Mouse (Mus musculus) cortical plate, adult 2 months (tissue): ENCODE data around the gene Zbtb4. TPM values are rescaled to one million over a fixed set of nuclear protein-coding genes. Genes with fewer than 3 reads are reported as not detected.

Experiments used
- H3K27ac ChIP-seq: fragments of 200-500 bp; 2 replicates; pipeline ENCODE4 v1.5.1; 2012; ENCODE audit warnings: low read length, control low read depth, inconsistent platforms; ENCODE audit not compliant: insufficient read depth
- H3K4me1 ChIP-seq: fragments of 200-500 bp; 2 replicates; pipeline ENCODE4 v1.6.1; 2011; ENCODE audit warnings: low read length; ENCODE audit not compliant: control insufficient read depth, insufficient read depth
- H3K4me3 ChIP-seq: fragments of 200-500 bp; 2 replicates; pipeline ENCODE4 v1.5.1; 2011; ENCODE audit warnings: mild to moderate bottlenecking, low read length, control low read depth; ENCODE audit not compliant: insufficient read depth
- CTCF ChIP-seq: fragments of 200-500 bp; IDR thresholded peaks from 2 replicates; pipeline ENCODE4 v1.5.1; 2011; ENCODE audit warnings: mild to moderate bottlenecking, control low read depth, low read length; ENCODE audit not compliant: insufficient read depth; ENCODE audit errors: extremely low read depth
- POLR2A ChIP-seq: fragments of 200-500 bp; IDR thresholded peaks from 2 replicates; pipeline ENCODE4 v1.6.1; 2011; ENCODE audit warnings: mild to moderate bottlenecking, low read length, control low read depth; ENCODE audit not compliant: insufficient read depth; ENCODE audit errors: extremely low read depth
- polyA plus RNA-seq: library from polyadenylated mRNA; depleted of rRNA; stranded (reverse); fragments of >200 nt; gene quantifications from 2 replicates; pipeline ENCODE4 v1.2.3, GENCODE M21; 2012

Gene Zbtb4
- polyA plus RNA-seq, 1 experiment: 56.7 TPM

DNA sequence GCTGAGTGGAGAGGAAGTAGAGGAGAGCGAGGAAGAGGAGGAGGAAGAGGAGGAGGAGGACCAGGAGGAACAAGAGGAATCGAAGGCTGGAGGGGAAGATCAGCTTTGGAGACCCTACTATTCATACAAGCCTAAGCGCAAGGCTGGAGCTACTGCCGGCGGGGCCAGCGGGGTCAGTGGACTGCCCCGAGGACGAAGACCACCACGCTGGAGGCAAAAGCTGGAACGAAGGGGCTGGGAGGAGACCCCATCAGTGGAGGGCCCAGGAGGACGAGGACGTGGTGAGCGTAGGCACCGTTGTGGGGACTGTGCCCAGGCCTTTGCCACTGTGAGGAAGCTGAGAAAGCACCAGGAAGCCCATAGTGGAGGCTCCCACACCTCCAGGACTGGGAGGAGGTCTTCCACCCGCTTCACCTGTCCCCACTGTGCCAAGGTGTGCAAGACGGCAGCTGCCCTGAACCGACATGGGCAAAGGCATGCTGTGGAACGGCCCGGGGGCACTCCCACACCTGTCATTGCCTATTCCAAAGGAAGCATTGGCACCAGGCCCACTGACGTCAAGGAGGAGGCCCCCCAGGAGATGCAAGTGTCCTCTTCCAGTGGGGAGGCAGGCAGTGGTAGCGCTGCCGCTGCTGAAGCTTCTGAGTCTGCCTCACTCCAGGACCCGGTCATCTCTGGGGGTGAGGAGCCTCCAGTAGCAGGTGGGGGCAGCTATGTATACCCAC lies 12.7 kb downstream of the Zbtb4 start:
- TF ChIP-seq CTCF (no peak), POLR2A (no peak)
- Histone ChIP-seq H3K4me3 (no peak overlapping the region), H3K4me1 (no peaks in the 10 kb centered on the region), H3K27ac (no peak overlapping the region)

DNA sequence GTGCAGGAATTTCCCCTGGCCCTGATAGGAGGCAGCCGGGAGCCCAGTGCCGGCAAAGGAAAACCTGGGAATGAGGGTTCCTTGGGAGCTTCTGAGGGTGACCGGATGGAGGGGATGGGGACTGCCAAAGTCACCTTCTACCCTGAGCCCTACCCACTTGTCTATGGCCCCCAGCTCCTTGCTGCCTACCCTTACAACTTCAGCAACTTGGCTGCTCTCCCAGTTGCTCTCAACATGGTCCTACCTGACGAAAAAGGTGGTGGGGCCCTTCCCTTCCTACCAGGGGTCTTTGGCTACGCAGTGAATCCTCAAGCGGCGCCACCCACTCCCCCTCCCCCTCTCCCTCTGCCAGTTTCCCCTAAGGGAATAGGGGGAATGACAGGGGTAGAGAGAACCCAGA lies 13.3 kb downstream of the Zbtb4 start:
- H3K27ac ChIP-seq: no peak overlapping the region
- no peaks in the 10 kb centered on the region for H3K4me1 ChIP-seq
- TF ChIP-seq CTCF: no peak
- no peak for TF ChIP-seq POLR2A
- no peak overlapping the region for H3K4me3 ChIP-seq

DNA sequence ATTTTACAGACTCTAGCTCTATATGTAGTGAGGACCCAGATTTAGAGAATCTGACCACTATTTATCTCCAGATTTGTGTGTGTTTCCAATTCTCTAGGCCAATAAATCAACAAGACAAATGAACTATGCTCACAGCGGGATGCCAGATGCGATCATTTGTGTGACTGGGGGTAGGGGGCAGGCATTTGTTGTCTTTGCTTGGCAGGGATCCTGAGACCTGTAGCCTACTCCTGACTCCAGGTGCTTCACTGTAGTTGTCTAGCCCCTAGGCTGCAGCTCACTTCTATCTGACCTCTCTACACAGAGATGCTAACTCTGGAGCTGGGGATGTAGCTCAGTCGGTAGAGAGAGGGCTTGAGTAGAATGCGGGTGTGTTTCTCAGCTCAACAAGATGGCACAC lies 16.1 kb downstream of the Zbtb4 start:
- Histone ChIP-seq H3K27ac (no peak overlapping the region), H3K4me1 (no peaks in the 10 kb centered on the region)
- no peak for TF ChIP-seq CTCF
- no peak for TF ChIP-seq POLR2A

DNA sequence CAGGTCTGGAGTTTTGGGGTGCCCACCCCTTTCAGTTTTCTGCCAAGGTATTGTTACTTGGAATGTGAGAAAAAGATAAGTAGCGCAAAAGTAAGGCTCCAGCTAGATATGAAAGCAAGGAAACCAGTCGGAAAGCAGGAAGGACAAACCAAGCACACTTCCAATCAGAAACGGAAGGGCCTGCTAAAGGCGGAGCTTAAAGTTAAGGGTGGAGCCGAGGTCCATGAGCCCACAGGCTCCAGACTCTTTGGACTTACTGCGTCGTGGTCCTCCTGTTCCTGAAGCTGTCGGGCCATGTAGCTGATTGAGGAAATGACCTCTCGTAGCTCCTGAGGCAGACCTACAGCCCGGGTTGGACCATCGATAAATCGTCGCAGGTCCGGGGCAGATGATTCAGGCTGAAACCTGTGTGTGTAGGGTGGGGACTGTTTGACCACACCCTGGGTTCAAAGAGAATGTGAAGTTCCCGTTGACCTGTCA lies 19.1 kb downstream of the Zbtb4 start:
- no peak overlapping the region for H3K27ac ChIP-seq
- no peak overlapping the region for H3K4me3 ChIP-seq
- no peaks in the 10 kb centered on the region for H3K4me1 ChIP-seq
- TF ChIP-seq CTCF (no peak), POLR2A (peak; percentile 28; the same call in 1 of the 2 replicates)

More for the DNA sequence above, 16.1 kb downstream of the Zbtb4 start:
- no peak overlapping the region for H3K4me3 ChIP-seq

DNA sequence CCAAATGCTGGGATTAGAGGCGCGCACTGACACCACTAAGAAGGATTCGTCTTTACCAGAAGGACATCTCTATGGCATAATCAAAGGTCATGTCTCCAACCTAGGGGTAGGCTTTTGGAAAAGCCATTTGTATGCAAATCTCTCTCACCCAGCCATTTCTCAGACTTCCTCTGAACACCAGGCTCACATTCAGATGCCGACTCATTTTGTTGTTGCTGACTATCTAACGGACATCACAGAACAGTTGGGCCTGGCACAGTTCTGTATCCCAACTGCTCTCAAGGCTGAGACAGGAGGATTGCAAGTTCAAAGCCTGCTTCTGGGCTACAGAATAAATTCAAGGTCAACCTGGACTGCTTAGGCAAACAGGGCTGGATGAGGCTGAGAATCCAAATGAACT lies 21.6 kb downstream of the Zbtb4 start:
- no peak overlapping the region for H3K4me3 ChIP-seq
- no peak overlapping the region for H3K27ac ChIP-seq
- no peak for TF ChIP-seq POLR2A
- no peak for TF ChIP-seq CTCF
- H3K4me1 ChIP-seq: no peaks in the 10 kb centered on the region; the same call in 1 of the 2 replicates

DNA sequence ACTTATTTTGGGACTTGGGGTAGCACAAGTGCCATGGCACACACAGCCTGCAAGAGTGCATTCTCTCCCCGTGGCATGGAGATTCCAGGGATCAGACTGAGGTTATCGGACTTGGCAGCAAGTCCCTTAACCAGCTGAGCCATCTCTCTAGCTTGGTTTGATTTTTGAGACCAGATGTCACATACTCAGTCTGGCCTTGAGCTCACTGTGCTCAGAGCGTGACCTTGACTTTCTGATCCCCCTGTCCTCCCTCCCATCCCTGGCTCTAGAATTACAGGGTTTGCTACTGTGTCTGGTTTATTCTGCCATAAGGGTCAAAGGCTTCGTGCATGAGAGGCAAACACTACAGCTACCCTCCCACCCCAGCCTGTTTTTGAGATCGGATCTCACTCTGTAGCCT lies 23.7 kb downstream of the Zbtb4 start:
- H3K4me1 ChIP-seq: no peaks in the 10 kb centered on the region; the same call in 1 of the 2 replicates
- no peak overlapping the region for H3K27ac ChIP-seq
- TF ChIP-seq CTCF: no peak
- no peak for TF ChIP-seq POLR2A
- no peak overlapping the region for H3K4me3 ChIP-seq

DNA sequence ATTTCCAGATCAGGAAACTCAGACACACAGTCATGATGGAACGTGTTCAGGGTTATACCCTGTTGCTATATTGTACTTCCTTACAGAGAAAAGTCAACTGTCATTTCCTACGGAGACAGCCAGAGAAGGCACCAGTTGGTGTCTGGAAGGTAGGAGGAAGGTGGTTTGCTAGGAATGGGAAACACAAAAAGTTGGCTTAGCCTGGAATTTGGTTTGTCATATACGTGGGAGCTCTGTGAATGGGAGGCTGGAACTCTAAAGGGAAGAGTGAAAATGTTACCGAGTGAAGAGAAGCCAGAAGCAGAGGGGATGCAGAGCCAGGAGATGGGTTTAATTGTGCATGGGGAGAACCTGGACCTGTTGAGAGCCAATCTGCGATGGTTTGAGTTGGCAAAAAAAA lies 25.7 kb downstream of the Zbtb4 start:
- Histone ChIP-seq H3K27ac (no peak overlapping the region), H3K4me3 (no peak overlapping the region), H3K4me1 (no peaks in the 10 kb centered on the region; the same call in 1 of the 2 replicates)
- TF ChIP-seq CTCF (no peak), POLR2A (no peak)

DNA sequence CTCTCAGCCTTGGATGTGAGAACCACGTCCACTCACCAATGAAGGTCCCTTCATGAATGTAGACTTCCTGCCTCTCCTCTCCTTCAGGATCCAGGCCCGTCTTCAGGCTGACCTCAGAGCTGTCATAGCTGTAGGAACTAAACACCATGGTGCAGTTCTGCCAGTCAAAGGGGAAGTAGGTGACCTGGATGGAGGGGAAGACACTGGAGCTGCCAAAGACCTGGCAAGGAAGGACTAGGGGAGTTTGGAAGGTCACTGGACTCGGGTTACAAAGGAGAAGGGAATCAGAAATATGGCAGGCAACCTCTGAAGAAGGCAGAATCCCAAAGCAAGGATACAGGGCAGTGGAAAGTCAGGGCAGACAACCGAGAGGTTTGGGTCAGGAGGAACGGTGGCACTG lies 27.7 kb downstream of the Zbtb4 start:
- no peak overlapping the region for H3K27ac ChIP-seq
- H3K4me1 ChIP-seq: no peaks in the 10 kb centered on the region; the same call in 1 of the 2 replicates
- no peak overlapping the region for H3K4me3 ChIP-seq
- TF ChIP-seq POLR2A: no peak
- no peak for TF ChIP-seq CTCF

DNA sequence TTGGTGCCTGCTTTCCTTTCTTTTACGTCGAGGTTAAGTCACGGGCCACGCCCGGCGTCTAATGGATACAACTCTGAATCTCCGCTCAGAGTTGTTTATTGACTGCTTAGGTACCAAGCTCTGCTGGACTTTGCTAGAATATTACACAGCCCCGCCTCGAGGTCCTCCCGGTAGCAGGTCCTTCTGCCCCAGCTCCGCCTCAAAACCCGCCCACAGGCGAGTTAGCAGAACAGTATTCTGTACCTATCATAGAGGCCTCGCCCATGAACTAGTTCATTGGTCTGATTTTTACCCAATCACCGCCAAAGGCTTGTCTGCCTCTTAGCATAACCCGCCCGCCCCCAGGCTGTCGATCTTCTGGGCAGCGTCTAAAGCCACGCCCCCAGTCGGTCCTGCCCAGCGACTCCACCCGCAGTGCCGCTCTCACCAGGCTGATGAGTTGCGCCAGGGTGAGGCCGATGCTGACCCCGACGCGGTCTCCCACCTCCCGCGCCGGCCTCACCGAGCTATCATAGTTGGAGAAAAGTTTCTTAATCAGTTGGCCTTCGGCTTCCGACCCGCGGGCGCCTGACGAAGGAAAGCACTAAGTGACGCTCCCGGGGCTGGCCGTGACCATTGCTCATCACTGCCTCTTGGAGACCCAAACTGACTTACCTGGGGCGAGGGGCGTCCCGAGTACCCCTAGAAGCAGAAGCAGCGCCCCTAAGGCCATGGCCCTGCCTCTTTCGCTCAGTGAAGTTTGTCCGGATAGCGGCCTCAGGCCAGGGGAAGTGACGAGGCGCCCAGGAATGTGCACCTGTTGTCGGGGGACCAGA lies 29.7 kb downstream of the Zbtb4 start, which contains the start of gene Chrnb1:
Gene Chrnb1, minus strand, starts transcription at position 776 of the 815 bp plus-strand sequence.
- Histone ChIP-seq H3K4me1 (no peaks in the 10 kb centered on the region; the same call in 1 of the 2 replicates), H3K27ac (no peak within 1 kb of the TSS), H3K4me3 (peak within 1 kb of the TSS; percentile 36)
- TF ChIP-seq POLR2A (no peak), CTCF (no peak)

DNA sequence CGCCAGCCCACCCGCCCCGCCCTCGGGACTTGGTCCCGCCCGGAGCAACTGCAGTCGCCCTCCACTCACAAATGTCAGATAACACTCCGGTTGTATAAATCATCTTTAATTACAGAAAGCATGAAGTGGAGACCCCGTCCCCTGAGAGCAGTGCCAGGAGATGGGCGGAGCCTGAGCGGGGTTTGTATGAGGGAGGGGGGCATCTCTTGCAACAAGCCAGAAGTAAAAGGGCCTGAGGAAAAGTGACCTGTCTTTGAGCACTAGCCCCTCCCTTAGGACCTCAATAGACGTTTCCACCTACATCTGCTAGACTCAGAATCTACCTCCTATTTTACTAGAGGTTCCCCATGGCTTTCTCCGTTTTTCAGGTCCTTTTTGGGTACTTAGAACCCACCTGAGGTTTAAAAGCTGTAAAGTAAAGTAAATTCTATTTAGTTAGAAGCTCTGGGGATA lies 30.3 kb downstream of the Zbtb4 start:
- TF ChIP-seq POLR2A (no peak), CTCF (no peak)
- H3K27ac ChIP-seq: no peak overlapping the region
- H3K4me1 ChIP-seq: no peaks in the 10 kb centered on the region; the same call in 1 of the 2 replicates
- peak overlapping the region; percentile 36; the same call in 1 of the 2 replicates for H3K4me3 ChIP-seq
